Mouse (Mus musculus) ovary, adult 10 weeks (tissue): Measurements from ENCODE around the gene C2cd2. TPM values are rescaled to one million over a fixed set of nuclear protein-coding genes. Genes with fewer than 3 reads are reported as not detected.

Experiments used
- polyA plus RNA-seq: library from polyadenylated mRNA; stranded (reverse); fragments of 350-450 nt; fragmentation: Illumina TruSeq; extraction: RNeasy Lipid Tissue Mini Kit (QIAGEN cat#74804); gene quantifications from one replicate; pipeline ENCODE4 v1.2.3, GENCODE M21; 2014

The C2cd2 gene
- 19.4 TPM for polyA plus RNA-seq

DNA sequence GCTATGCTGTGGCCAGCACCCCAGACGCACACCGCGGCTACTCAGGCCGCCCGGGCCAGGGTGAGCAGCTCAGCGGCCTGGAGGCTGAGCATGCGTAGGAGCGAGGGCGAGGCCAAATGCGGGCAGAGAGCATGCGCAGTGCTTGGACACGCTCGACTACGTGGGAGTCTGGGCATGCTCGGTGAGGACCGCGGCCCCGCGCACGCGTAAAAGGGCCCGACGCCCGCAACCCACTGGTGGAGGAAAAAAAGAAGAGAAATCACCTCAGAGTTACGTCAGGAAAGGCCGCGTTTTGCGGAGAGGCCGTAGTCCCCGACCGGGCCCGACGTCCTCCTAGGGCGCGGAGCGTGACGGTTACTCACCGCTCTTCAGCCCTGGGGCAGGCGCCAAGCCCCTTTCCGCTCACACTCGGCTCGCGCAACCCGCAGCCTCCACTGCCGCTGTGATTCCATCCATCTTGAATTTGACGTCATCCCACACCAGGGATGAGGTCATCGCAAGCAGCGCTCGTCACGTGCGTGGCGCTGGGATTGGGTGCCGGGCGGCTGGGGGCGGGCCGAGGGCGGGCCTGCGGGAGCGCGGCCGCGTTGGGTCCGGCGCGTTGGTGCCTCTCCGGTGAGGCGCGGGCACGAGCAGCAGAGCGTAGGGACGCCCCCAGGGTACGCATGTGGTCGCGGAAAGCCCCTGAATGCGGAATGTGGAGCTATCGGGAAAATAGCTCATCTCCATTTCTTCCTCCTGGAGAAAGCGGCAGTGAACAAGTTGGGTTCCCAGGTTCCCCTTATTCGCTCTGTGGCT is at the start of gene C2cd2, which contains the start of gene Zbtb21:
Gene C2cd2 (minus strand): TSS at position 448 of the 798 bp plus-strand sequence.
Gene Zbtb21 (minus strand): TSS at position 472 of the 798 bp plus-strand sequence.

DNA sequence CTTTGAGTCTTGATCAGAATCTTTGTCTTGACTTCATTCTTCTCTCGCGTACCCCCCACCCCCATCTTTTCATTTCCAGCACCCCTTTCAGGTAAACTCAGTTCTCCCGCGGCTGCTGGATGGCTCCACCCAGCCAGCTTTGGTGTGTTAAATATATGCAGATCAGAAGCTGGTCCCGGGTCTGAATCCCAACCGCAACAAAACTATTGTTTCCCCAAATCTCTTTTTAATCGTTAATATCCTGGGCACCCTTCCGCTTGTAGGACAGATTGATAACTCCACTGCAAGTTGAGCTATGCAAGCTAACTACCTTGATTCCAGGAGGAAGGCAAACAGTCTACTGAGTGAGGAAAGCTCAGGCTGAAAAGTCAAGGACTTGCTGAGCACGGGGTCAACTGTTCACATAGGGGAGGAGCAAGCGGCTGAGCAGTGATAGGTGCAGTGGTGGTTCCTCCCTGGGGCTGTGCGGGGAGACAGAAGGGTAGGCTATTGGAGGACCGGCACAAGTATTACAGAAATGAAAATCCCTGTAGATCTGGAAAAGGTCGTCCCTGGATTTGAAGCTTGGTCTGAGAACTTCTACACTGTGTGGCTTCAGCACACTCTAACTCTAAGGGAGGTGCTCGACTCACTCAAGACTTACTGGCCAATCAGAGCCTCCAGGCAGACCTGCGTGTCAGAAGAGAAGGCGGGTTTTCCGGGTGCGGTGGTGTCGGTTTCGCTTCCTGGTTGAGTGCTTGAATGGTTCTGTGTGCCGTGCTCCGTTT is 34.4 kb upstream of the C2cd2 start, which contains the start of gene B230307C23Rik:
Gene B230307C23Rik (plus strand): TSS at position 700 of the 767 bp plus-strand sequence.

DNA sequence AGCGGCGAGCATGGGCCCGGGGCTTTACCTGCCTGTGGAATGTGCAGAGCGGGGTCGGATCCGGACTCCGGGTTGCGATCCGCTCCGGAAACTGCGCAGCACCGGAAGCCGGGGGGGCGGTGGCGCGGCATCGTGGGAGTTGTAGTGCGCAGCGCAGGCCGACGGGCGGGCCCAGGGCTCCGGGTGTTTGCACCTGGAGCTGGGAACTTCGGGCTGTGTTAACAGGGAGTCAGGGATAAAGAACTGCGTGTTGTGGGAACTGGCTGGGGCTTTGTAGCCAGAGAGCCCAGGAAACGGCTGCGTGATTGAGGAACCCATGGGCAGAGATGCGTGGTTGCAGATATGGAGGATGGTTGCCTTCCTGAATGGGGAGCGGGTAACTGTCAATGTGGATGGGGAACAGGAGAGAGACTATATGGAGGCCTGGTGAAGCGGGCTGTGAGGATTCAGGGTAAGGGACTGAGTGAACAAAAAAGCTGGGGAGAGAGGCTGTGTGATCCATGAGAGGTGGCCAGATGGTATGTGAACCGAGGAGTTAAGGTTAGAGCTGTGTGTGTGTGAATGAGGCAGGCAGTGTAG is 110.6 kb downstream of the C2cd2 start, which contains the start of gene Prdm15:
Gene Prdm15 (minus strand): TSS at position 110 of the 579 bp plus-strand sequence.

Other genes with a start within 250 kb of the C2cd2 start
- 1.4 TPM for gene Ripk4, start 198.8 kb downstream of the C2cd2 start, polyA plus RNA-seq
- gene Prdm15, start 110.7 kb downstream of the C2cd2 start, polyA plus RNA-seq: 4.8 TPM
- 7.9 TPM for gene Zbtb21, start within 50 bp of the C2cd2 start, polyA plus RNA-seq
- gene B230307C23Rik, start 34.7 kb upstream of the C2cd2 start, polyA plus RNA-seq: 41.6 TPM
- 29.8 TPM for gene A630089N07Rik, start 119.9 kb upstream of the C2cd2 start, polyA plus RNA-seq